Comparison of ENCODE assay signal across 8 mouse cellular contexts in the genomic region with DNA sequence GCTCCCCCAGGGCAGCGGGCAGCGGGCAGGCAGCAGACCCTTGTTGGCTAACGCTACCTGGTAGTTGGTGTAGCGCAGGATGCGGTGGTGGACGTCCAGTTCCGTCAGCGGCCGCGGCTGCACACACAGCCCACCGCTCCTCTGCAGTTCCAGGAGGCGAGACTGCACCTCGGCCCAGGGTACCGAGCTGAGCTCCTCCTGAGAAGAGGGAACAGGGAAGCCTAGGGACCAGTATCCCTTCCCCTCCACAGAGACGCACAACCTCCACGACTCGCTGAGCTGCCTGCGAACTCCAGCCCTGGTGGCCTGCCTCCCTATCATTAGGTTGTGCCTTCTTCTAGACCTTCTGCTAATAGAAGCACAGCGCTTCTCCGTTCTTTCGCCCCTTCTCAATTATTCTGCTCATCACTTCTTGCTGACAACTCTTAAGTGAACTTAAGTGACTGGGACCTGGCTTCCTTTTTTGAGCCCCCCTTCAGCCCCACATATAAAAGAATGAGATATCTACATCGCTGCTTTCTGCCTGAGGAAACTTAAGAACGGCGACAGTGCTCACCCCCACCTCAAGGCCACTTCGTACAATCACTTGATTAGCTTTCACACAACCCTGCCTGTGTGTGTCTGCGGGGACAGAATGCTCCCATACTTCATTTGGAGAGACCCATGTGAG. TPM values are rescaled to one million over a fixed set of nuclear protein-coding genes. Genes with fewer than 3 reads are reported as not detected.
DNase-seq lines count a peak whose midpoint lies in the region; ATAC-seq and TF ChIP-seq lines count a peak whose summit lies in the region.

No protein-coding gene starts in this region.

- H3K9me3 ChIP-seq in heart, embryonic 11.5 days (replicated peaks; ENCODE audit: control insufficient read depth, low read length) = no peaks in the 10 kb centered on the region
- H3K9me3 ChIP-seq in E14TG2a.4 (ENCODE audit: low read length) = no peaks in the 10 kb centered on the region
- H3K9me3 ChIP-seq in forebrain, embryonic 13.5 days (replicated peaks) = no peaks in the 10 kb centered on the region
- H3K9me3 ChIP-seq in liver, embryonic 14.5 days (ENCODE audit: control insufficient read depth, low read length) = no peaks in the 10 kb centered on the region

- H3K27ac ChIP-seq in heart, embryonic 11.5 days (ENCODE audit: low read depth, low read length) = peak overlapping the region; percentile 29; the same call in 1 of the 2 replicates
- H3K27ac ChIP-seq in forebrain, embryonic 13.5 days = no peak overlapping the region
- H3K27ac ChIP-seq in liver, embryonic 14.5 days = no peak overlapping the region

- H3K9ac ChIP-seq in heart, embryonic 11.5 days (ENCODE audit: low read depth, low read length) = peak overlapping the region; percentile 68
- H3K9ac ChIP-seq in forebrain, embryonic 13.5 days = peak overlapping the region; percentile 59
- H3K9ac ChIP-seq in liver, embryonic 14.5 days (replicated peaks) = no peak overlapping the region

- 20% methylated on average over 26 of the region's 26 CpGs for WGBS in heart, embryonic 11.5 days (ENCODE audit: insufficient replicate concordance)
- 22% methylated on average over 26 of the region's 26 CpGs for WGBS in forebrain, embryonic 13.5 days
- 22% methylated on average over 26 of the region's 26 CpGs for WGBS in liver, embryonic 14.5 days (ENCODE audit: insufficient replicate concordance)

- peaks cover 25% of the 10 kb centered on the region for H3K4me1 ChIP-seq in heart, embryonic 11.5 days (ENCODE audit: control insufficient read depth, insufficient read depth, low read length)
- peaks cover 72% of the 10 kb centered on the region for H3K4me1 ChIP-seq in E14TG2a.4 (replicated peaks; ENCODE audit: low read depth, low read length)
- H3K4me1 ChIP-seq in forebrain, embryonic 13.5 days = peaks cover 22% of the 10 kb centered on the region
- peaks cover 0 to 20% of the 10 kb centered on the region in 2 experiments; a peak in 3 of 4 replicates for H3K4me1 ChIP-seq in liver, embryonic 14.5 days (replicated peaks; ENCODE audit: control insufficient read depth in 2 of 2, insufficient read depth in 2 of 2, low read length in 1 of 2)

- no peak for TF ChIP-seq CTCF in E14TG2a.4 (conservative IDR thresholded peaks at IDR 0.05; ENCODE audit: low read length)
- TF ChIP-seq CTCF in liver, embryonic 14.5 days (IDR thresholded peaks at IDR 0.05; ENCODE audit: low read depth) = no peak

- peak overlapping the region; percentile 89 for H3K4me2 ChIP-seq in heart, embryonic 11.5 days
- H3K4me2 ChIP-seq in forebrain, embryonic 13.5 days = peak overlapping the region; percentile 95
- H3K4me2 ChIP-seq in liver, embryonic 14.5 days (ENCODE audit: low read depth) = peak overlapping the region; percentile 67

- DNase-seq in heart, adult 8-10 months (ENCODE audit: low spot score) = no peak
- DNase-seq in liver, embryonic 14.5 days (ENCODE audit: low read depth in 3 of 3, low spot score in 3 of 3) = no peak
- no peak for DNase-seq in layer of hippocampus, postnatal 36 days

- no peaks in the 10 kb centered on the region for H3K36me3 ChIP-seq in heart, embryonic 11.5 days (ENCODE audit: control insufficient read depth, insufficient read depth, low read length)
- peaks cover 18% of the 10 kb centered on the region for H3K36me3 ChIP-seq in E14TG2a.4 (ENCODE audit: insufficient read depth, low read length)
- H3K36me3 ChIP-seq in forebrain, embryonic 13.5 days (ENCODE audit: poor library complexity, severe bottlenecking) = no peaks in the 10 kb centered on the region
- no peaks in the 10 kb centered on the region for H3K36me3 ChIP-seq in liver, embryonic 14.5 days (replicated peaks; ENCODE audit: control insufficient read depth, insufficient read depth, low read depth)

- TF ChIP-seq EP300 in liver, embryonic 14.5 days (IDR thresholded peaks at IDR 0.05; ENCODE audit: low read depth) = no peak

- H3K27me3 ChIP-seq in heart, embryonic 11.5 days (ENCODE audit: control insufficient read depth, insufficient read depth, low read length) = peaks cover 2% of the 10 kb centered on the region; the same call in 1 of the 2 replicates
- peaks cover 40% of the 10 kb centered on the region for H3K27me3 ChIP-seq in E14TG2a.4 (ENCODE audit: insufficient read depth, low read length)
- peaks cover 65% of the 10 kb centered on the region for H3K27me3 ChIP-seq in forebrain, embryonic 13.5 days
- peaks cover 25% of the 10 kb centered on the region for H3K27me3 ChIP-seq in liver, embryonic 14.5 days (ENCODE audit: control insufficient read depth, insufficient read depth, low read length)

- ATAC-seq in heart, embryonic 11.5 days (replicated peaks; ENCODE audit: insufficient number of reproducible peaks, low FRiP score, low TSS enrichment) = no peak
- ATAC-seq in forebrain, embryonic 13.5 days = no peak
- ATAC-seq in liver, embryonic 14.5 days (ENCODE audit: insufficient read depth) = no peak
- no peak for ATAC-seq in megakaryocyte progenitor cell, adult 5-6 weeks (replicated peaks; ENCODE audit: poor library complexity)
- no peak for ATAC-seq in cerebellum, adult (ENCODE audit: insufficient number of reproducible peaks, low FRiP score, low TSS enrichment)

- H3K4me3 ChIP-seq in heart, embryonic 11.5 days (ENCODE audit: low read depth, low read length) = peak overlapping the region; percentile 50
- H3K4me3 ChIP-seq in E14TG2a.4 (replicated peaks; ENCODE audit: low read length) = peak overlapping the region; percentile 80
- peak overlapping the region; percentile 45 for H3K4me3 ChIP-seq in forebrain, embryonic 13.5 days
- peak overlapping the region in 1 of 2 experiments; percentile 28; a peak in 3 of 4 replicates for H3K4me3 ChIP-seq in liver, embryonic 14.5 days (ENCODE audit: insufficient read depth in 1 of 2, low read depth in 2 of 2, low read length in 2 of 2)

RNA-seq across cellular contexts. Expression of gene Atg9b, which starts 3.6 kb away (rescaled TPM):
- 0.49 and 1.5 TPM in 2 replicates for polyA plus RNA-seq in heart, embryonic 11.5 days (2014; fragmentation: Nextera tagmentation; extraction: Ambion mirVana)
- 1 to 10 TPM in 2 of 4 experiments, under 1 TPM in 2; 0.73 to 1.7 (median 1.1) TPM for total RNA-seq in heart, adult 8-10 months (2022)
- 0.52 and 0.57 TPM in 2 replicates for polyA plus RNA-seq in forebrain, embryonic 13.5 days (2015; fragmentation: Nextera tagmentation; extraction: Ambion mirVana)
- 0.42 and 0.57 TPM in 2 replicates for polyA plus RNA-seq in liver, embryonic 14.5 days (2012; rRNA removed)
- 0.14 and 0.35 TPM in 2 replicates for polyA plus RNA-seq in liver, embryonic 14.5 days (2014; fragmentation: Nextera tagmentation; extraction: Ambion mirVana)
- total RNA-seq in megakaryocyte progenitor cell, adult 5-6 weeks (2015) = 0.90 and 1.9 TPM in 2 replicates
- 2.6 and 3.5 TPM in 2 replicates for total RNA-seq in megakaryocyte progenitor cell, adult 5-6 weeks (2017)
- total RNA-seq in layer of hippocampus, postnatal 36 days (2021) = 1 to 10 TPM; 3.0 to 4.2 TPM

RNA-seq across cellular contexts. Expression of gene Abcb8, which starts 5.1 kb away (rescaled TPM):
- 44.6 and 53.1 TPM in 2 replicates for polyA plus RNA-seq in heart, embryonic 11.5 days (2014; fragmentation: Nextera tagmentation; extraction: Ambion mirVana)
- total RNA-seq in heart, adult 8-10 months (2022) = 100 to 1,000 TPM in 2 of 4 experiments, 10 to 100 TPM in 2; 96.5 to 106 (median 101) TPM
- 39.0 and 48.1 TPM in 2 replicates for polyA plus RNA-seq in forebrain, embryonic 13.5 days (2015; fragmentation: Nextera tagmentation; extraction: Ambion mirVana)
- polyA plus RNA-seq in liver, embryonic 14.5 days (2012; rRNA removed) = 16.9 and 20.4 TPM in 2 replicates
- polyA plus RNA-seq in liver, embryonic 14.5 days (2014; fragmentation: Nextera tagmentation; extraction: Ambion mirVana) = 18.0 and 19.5 TPM in 2 replicates
- 23.5 and 30.9 TPM in 2 replicates for total RNA-seq in megakaryocyte progenitor cell, adult 5-6 weeks (2015)
- total RNA-seq in megakaryocyte progenitor cell, adult 5-6 weeks (2017) = 12.2 and 18.1 TPM in 2 replicates
- total RNA-seq in layer of hippocampus, postnatal 36 days (2021) = 10 to 100 TPM; 51.9 to 58.7 TPM

RNA-seq across cellular contexts. Expression of gene Nos3, which starts 23.8 kb away (rescaled TPM):
- 21.5 and 30.4 TPM in 2 replicates for polyA plus RNA-seq in heart, embryonic 11.5 days (2014; fragmentation: Nextera tagmentation; extraction: Ambion mirVana)
- total RNA-seq in heart, adult 8-10 months (2022) = 10 to 100 TPM; 21.4 to 26.9 (median 23.8) TPM
- 5.6 and 5.9 TPM in 2 replicates for polyA plus RNA-seq in forebrain, embryonic 13.5 days (2015; fragmentation: Nextera tagmentation; extraction: Ambion mirVana)
- polyA plus RNA-seq in liver, embryonic 14.5 days (2012; rRNA removed) = 1.3 and 1.4 TPM in 2 replicates
- 1.5 TPM in 2 replicates for polyA plus RNA-seq in liver, embryonic 14.5 days (2014; fragmentation: Nextera tagmentation; extraction: Ambion mirVana)
- total RNA-seq in megakaryocyte progenitor cell, adult 5-6 weeks (2015) = 0.12 TPM in 1 of 2 replicates, not detected in the other
- not detected in 2 replicates for total RNA-seq in megakaryocyte progenitor cell, adult 5-6 weeks (2017)
- 1 to 10 TPM; 6.1 to 6.4 TPM for total RNA-seq in layer of hippocampus, postnatal 36 days (2021)

RNA-seq across cellular contexts. Expression of gene Asic3, which starts 24.8 kb away (rescaled TPM):
- polyA plus RNA-seq in heart, embryonic 11.5 days (2014; fragmentation: Nextera tagmentation; extraction: Ambion mirVana) = 0.20 TPM in 1 of 2 replicates, not detected in the other
- under 1 TPM in 1 of 4 experiments, not detected in 3; 0.16 TPM for total RNA-seq in heart, adult 8-10 months (2022)
- polyA plus RNA-seq in forebrain, embryonic 13.5 days (2015; fragmentation: Nextera tagmentation; extraction: Ambion mirVana) = 0.24 TPM in 1 of 2 replicates, not detected in the other
- polyA plus RNA-seq in liver, embryonic 14.5 days (2012; rRNA removed) = not detected in 2 replicates
- not detected in 2 replicates for polyA plus RNA-seq in liver, embryonic 14.5 days (2014; fragmentation: Nextera tagmentation; extraction: Ambion mirVana)
- total RNA-seq in megakaryocyte progenitor cell, adult 5-6 weeks (2015) = 0.12 and 0.15 TPM in 2 replicates
- 0.20 TPM in 1 of 2 replicates, not detected in the other for total RNA-seq in megakaryocyte progenitor cell, adult 5-6 weeks (2017)
- total RNA-seq in layer of hippocampus, postnatal 36 days (2021) = under 1 TPM in 1 of 2 experiments, not detected in 1; 0.23 TPM

RNA-seq across cellular contexts. Expression of gene Cdk5, which starts 34.9 kb away (rescaled TPM):
- 34.0 and 36.2 TPM in 2 replicates for polyA plus RNA-seq in heart, embryonic 11.5 days (2014; fragmentation: Nextera tagmentation; extraction: Ambion mirVana)
- total RNA-seq in heart, adult 8-10 months (2022) = 10 to 100 TPM; 17.3 to 23.7 (median 19.1) TPM
- polyA plus RNA-seq in forebrain, embryonic 13.5 days (2015; fragmentation: Nextera tagmentation; extraction: Ambion mirVana) = 80.7 and 84.0 TPM in 2 replicates
- 9.9 and 10.3 TPM in 2 replicates for polyA plus RNA-seq in liver, embryonic 14.5 days (2012; rRNA removed)
- 8.2 and 8.9 TPM in 2 replicates for polyA plus RNA-seq in liver, embryonic 14.5 days (2014; fragmentation: Nextera tagmentation; extraction: Ambion mirVana)
- 20.0 TPM in 2 replicates for total RNA-seq in megakaryocyte progenitor cell, adult 5-6 weeks (2015)
- 16.2 and 30.1 TPM in 2 replicates for total RNA-seq in megakaryocyte progenitor cell, adult 5-6 weeks (2017)
- total RNA-seq in layer of hippocampus, postnatal 36 days (2021) = 100 to 1,000 TPM; 122 TPM

Comparison
In these comparisons a context has a peak if more than half of its experiments do, and no peak if none do; other contexts are left out.
1. RNA of gene Nos3, which starts 23.8 kb away (total RNA-seq): 21.4 to 26.9 TPM in heart, adult 8-10 months and 6.1 to 6.4 TPM in layer of hippocampus, postnatal 36 days; 0.12 TPM in megakaryocyte progenitor cell, adult 5-6 weeks; every median in the first group is over 4 times any median in the second.
2. Peak in every context shown above with its lines, with median percentiles within 50 percentile points of each other: H3K4me2 ChIP-seq.